Mouse (Mus musculus) kidney, postnatal 4 days (tissue): Measurements from ENCODE around the gene Kcng3.

ENCODE experiments used
- DNase-seq, 2 experiments: peaks; one replicate each; pipeline ENCODE4 v3.0.0; 2021; ENCODE audit warnings: mixed read lengths in 2 of 2

Gene Kcng3

DNA sequence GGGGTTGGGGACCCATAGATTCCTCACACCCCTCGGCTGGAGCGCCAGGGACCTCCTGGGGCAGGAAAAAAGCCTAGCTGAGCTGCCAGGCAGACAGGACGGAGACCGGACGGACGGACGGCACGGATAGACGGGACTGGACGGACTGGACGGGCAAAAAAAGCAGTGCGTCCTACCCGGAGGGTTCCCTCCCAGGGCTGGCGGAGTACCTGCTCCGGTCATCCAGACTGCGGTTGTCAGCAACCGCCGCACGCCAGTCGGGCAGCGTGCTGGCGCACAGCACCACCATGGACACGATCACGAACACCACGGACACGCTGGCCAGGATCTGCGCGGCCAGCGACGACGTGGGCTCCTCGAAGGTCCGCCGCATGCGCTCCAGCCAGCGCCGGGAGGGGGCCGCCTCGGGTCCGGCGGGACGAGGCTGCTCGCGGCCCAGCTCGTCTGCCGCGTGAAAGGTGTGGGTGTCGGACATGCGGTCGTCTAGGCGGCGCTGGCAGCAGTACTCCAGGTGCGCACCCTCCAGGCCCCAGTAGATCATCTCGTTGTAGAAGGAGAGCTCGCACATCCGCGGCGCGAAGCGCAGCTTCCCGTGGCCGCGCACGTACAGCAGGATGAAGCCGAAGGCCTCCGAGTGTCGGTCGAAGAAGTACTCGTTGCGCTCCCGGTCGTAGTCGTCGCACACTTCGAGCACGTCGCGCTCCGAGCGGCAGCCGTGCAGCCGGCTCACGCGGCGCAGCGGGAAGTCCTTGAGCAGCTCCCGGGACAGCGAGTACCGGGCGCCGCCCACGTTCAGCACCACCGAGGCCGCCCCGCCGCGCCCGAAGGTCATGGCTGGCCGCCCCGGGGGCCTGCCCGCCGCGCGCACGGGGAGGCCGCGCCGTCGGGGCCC lies 662 bp downstream of the Kcng3 start:
- DNase-seq, result peak; percentile 48 to 65

- DNase-seq, result peak in 1 of 2 experiments; percentile 16
Observed at GRCm38 (mm10) chr17:83613907-83614306, 17.8 kb downstream of the Kcng3 start.

DNA sequence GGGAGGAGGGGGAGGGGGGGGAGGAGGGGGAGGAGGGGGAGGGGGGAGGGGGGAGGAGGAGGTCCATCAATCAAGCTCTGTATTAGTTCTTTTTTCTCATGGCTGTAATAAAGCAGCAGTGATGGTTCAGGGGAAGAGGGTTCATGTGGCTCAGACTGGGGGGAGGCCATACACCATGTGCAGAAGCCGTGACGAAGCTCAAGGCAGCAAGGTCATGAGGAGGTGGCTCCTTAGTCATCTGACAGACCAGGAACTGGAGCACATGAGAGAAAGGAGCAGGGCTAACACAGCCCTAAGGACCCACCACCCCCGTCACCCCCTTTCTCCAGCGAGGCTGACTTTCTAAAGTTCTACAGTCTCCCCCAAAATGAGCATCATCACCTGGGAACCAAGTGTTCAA lies 22.2 kb downstream of the Kcng3 start:
- DNase-seq, result no peak

DNA sequence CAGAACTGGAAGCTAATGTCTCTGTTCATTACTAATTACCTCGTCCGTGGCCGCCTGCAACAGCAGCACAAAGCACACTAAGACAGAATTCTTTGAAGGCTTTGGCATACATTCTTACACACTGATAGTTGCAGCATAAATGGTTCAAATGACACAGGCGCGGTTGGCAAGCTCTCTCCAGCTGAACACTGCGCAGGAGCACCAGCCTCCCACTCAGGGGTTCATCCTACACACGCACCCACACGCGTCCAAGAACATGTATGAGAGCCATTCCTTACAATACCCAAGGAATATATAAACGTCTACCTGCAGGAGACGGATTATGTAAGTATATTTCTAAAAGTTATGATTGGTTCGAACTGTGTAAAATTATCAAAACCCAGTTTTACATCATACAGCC lies 30.7 kb downstream of the Kcng3 start:
- DNase-seq, result no peak

GRCm38 (mm10) chr17:83595966-83596365 lies 35.7 kb downstream of the Kcng3 start:
- no peak for DNase-seq

GRCm38 (mm10) chr17:83594526-83594925 lies 37.2 kb downstream of the Kcng3 start:
- DNase-seq, result no peak

GRCm38 (mm10) chr17:83593396-83593795 lies 38.3 kb downstream of the Kcng3 start:
- peak; percentile 36 to 50 for DNase-seq

DNA sequence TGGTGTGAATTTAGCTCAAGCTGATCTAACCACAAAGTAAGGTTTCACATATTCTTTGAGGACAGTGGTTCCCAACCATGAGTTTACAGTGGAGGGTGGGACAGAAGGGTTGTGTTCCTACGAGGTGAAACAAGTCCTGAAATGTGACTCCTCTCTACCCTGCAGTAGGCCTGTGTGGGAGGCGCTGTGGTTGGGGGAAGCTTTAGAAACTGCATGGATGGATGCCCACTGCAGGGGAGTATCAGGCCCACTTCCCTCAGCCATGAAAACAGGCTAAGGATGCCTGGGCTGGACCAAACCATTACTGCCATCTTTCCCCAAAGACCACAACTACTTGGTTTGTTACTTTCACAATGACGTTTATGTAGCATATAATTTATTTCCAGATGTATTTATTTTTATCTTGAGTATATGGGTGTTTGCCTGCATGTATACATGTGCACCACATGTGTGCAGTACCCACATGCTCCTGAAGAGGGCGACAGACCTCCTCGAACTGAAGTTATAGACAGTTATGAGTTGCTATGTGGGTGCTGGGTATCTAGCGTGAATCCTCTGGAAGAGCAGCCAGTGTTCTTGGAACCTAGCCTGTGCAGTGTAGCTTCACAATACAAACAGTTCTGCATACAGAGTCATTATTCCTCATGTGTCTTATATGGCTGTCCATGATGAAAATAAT lies 42.9 kb downstream of the Kcng3 start:
- no peak for DNase-seq

GRCm38 (mm10) chr17:83587731-83588130 lies 44.0 kb downstream of the Kcng3 start:
- DNase-seq, result no peak

GRCm38 (mm10) chr17:83582585-83582984 lies 49.1 kb downstream of the Kcng3 start:
- DNase-seq, result no peak

DNA sequence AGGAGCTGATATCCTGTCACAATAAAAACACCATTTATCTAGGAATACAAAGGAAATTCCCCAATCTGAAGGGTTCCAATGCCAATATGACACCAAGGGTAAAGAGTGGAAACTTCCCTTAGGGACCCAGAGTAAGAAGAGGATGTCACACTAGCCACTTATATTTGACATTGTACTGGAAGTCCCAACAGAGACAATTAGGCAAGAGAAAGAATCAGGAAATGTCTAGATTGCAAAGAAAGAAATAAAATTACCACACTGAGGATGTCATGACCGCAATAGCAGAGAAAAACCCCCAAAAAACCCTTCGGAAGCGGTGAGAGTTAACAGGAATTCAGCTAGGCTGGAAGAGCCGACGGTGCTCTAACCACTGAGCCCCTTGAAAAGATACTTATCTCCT lies 51.0 kb downstream of the Kcng3 start:
- no peak for DNase-seq

DNA sequence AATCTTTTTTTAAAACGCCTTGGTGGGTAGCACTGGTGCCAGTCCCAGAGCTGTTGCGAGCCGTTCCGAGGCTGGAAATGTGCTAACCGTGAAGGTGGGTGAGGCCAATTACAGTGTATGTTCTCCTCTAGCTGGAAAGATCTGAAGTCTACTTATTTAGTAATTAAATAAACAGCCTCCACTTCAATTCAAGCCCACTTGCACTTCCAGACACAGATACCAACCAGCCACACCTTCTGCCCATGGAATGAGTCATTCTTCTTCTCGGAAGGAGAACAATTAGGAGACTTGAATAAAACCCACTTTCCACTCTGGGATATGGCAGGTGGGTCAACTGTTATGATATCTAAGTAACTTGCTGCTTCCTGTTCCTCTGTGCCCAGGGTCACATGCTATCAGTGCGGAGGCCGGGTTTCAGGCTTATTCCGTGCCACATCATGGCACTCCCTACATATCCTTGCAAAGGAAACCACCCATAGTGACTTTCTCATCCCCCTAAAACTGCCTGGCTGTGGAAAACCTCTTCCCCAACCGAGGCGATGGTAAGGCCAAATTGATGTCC lies 54.8 kb downstream of the Kcng3 start:
- no peak for DNase-seq

GRCm38 (mm10) chr17:83574615-83575014 lies 57.1 kb downstream of the Kcng3 start:
- DNase-seq, result no peak

GRCm38 (mm10) chr17:83573128-83573527 lies 58.6 kb downstream of the Kcng3 start:
- no peak for DNase-seq

DNA sequence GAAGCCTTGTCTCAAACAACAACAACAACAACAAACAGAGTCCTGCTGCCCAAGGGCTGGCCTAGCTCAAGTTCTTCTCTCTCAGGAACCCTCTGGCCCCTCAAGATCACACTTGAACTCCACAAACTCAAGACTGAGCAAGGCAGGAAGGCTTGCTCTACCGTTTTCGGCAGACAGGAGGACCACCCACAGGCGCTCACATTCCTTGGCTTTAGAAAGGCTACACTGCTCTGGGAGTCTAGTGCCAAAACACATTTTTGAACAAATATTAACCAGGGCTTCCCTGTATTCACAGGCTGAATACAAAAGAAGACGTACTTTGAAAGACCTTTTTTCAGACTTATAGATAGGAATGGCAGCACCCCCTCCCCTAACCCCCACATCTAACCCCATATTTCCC lies 59.3 kb downstream of the Kcng3 start:
- peak; percentile 35 to 68 for DNase-seq

GRCm38 (mm10) chr17:83567375-83567774 lies 64.3 kb downstream of the Kcng3 start:
- no peak for DNase-seq

DNA sequence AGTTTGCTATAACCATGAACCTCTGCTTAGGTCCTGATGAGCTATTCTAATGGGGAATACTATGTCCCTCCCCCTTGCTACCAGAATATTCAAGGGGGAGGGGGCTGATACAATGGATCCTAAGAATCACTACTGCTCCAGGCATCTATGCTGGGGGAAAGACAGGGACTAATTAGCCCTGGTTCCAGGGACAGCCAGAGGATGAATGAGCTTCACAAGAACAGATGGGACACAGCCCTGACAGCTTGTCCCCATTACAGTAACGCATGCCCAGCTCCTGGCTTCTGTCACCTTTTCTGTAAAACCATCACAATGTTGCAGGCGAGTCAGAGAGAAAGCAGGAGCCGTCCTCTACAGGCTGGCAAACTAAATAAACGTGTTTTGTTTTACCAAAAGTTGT lies 66.2 kb downstream of the Kcng3 start:
- DNase-seq, result no peak

GRCm38 (mm10) chr17:83564119-83564820 lies 67.4 kb downstream of the Kcng3 start:
- peak; percentile 25 to 34 for DNase-seq

- peak; percentile 81 for DNase-seq
Observed at GRCm38 (mm10) chr17:83563703-83564111, 68.0 kb downstream of the Kcng3 start.

DNA sequence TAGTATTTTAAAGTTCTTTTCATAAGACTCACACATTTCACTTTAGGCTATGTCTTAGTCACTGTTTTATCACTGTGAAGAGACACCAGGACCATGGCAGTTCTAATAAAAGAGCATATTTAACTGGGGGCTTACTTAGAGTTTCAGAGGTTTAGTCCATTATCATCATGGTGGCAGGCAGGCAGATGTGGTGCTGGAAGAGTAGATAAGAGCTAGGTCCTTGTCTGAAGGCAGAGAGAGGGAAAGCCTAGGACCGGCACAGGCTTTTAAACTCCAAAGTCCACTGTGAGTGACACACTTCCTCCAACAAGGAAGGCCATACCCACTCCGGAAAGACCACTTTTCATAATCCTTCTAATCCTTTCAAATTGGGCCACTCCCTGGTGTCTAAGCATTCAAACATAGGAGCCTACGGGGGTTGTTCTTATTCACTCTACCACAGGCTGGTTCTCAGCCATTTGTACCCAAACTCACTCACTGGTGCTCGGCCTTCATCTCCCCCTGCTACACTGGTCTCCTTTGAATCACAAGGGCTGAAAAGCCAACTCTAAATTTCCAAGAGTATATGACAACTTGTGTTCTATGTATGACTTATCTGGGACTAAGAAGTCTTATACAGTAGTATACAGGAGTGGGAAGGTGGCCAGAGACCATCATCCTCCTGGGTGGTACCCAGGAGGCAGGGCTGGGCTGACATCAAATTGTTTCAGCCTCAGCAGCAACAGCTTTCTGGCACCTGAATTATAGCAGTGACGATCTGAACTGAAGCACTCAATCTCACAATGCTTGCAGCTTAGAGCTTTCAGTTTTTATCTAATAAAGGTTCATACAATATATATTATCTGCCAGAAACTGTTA lies 69.3 kb downstream of the Kcng3 start:
- DNase-seq, result no peak

GRCm38 (mm10) chr17:83559081-83559480 lies 72.6 kb downstream of the Kcng3 start:
- no peak for DNase-seq

DNA sequence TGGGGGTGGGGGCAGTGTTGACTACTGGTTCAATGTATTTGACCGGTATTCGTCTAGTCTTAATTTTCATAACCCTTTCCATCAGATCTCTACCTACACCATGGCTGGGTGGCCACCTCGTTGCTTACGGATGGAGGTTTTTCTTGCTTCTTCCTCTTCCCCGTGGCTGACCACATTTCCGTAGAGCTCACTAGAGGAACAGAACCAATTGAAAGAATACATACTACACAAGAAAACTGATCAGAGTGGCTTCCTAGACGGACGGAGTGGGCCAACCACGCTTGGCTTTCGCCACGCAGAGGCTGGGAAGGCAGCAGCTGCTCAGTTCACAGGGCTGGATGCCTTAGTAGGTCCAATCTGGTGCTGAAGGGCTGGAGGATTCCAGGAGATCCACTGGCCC lies 75.9 kb downstream of the Kcng3 start:
- no peak for DNase-seq
